Mouse (Mus musculus): ENCODE data around the gene Tmem191c. TPM values are rescaled to one million over a fixed set of nuclear protein-coding genes. Genes with fewer than 3 reads are reported as not detected.
"Not testable (repeated sequence)": the region's sequence is repeated elsewhere in the genome, so short reads cannot be mapped to it uniquely, and the experiment has no call there.

Tmem191c gene
- polyA plus RNA-seq (2015; fragmentation: Nextera tagmentation; extraction: Ambion mirVana): 14.2 and 15.4 TPM in 2 replicates

DNA sequence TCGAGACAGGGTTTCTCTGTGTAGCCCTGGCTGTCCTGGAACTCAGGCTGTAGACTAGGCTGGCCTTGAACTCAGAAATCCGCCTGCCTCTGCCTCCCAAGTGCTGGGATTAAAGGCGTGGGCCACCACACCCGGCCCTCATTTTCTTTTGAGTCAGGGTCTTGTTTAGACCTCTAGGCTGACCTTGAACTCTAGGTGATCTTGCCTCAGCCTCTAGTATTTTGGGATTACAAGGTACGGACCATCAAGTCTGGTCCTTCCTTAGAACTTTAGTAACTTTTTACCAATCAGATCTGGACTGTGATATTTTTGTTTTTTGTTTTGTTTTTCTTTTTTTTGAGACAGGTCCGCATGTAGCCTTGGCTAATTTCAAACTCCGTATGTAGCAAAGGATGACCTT is at the start of gene Tmem191c:
TSS of gene Tmem191c (plus strand) at position 357 of the 400 bp plus-strand sequence.
- Histone ChIP-seq H3K9me3 (replicated peaks) (peaks cover 6% of the 10 kb centered on the region; the same call in 1 of the 2 replicates), H3K27ac (peak within 1 kb of the TSS; percentile 62), H3K36me3 (ENCODE audit: poor library complexity, severe bottlenecking) (peaks cover 20% of the 10 kb centered on the region), H3K27me3 (peaks cover 34% of the 10 kb centered on the region), H3K4me2 (peak within 1 kb of the TSS; percentile 90), H3K9ac (peak within 1 kb of the TSS; percentile 61), H3K4me1 (peaks cover 23% of the 10 kb centered on the region), H3K4me3 (peak within 1 kb of the TSS; percentile 49)
- WGBS: 63% methylated on average over 7 of the region's 7 CpGs
- 0 out of 2 replicates have a peak, but pooled peaks have one; percentile 0 for ATAC-seq

DNA sequence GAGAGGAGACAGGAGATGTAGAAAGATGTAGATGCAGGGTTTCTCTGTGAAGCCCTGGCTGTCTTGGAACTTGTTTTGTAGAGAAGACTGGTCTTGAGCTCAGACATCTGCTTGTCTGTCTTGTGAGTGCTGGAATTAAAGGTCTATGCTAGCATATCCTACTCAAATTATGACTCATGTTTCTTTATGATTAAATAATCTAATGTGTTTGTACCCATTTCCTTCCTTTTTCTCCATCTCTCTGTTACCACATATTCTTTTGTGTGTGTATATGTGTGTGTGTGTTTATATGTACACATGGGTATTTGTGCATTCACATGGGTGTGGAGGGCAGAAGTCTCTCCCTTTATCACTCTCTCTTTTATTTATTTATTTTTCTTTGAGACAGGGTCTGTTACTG is 49.4 kb upstream of the Tmem191c start:
- no peak overlapping the region for H3K9ac ChIP-seq
- H3K27ac ChIP-seq: no peak overlapping the region
- no peaks in the 10 kb centered on the region for H3K36me3 ChIP-seq (ENCODE audit: poor library complexity, severe bottlenecking)
- no peaks in the 10 kb centered on the region for H3K4me1 ChIP-seq
- no peak overlapping the region for H3K4me2 ChIP-seq
- no peak for ATAC-seq
- H3K27me3 ChIP-seq: no peaks in the 10 kb centered on the region
- peaks cover 6% of the 10 kb centered on the region; the same call in 1 of the 2 replicates for H3K9me3 ChIP-seq (replicated peaks)
- no peak overlapping the region for H3K4me3 ChIP-seq

DNA sequence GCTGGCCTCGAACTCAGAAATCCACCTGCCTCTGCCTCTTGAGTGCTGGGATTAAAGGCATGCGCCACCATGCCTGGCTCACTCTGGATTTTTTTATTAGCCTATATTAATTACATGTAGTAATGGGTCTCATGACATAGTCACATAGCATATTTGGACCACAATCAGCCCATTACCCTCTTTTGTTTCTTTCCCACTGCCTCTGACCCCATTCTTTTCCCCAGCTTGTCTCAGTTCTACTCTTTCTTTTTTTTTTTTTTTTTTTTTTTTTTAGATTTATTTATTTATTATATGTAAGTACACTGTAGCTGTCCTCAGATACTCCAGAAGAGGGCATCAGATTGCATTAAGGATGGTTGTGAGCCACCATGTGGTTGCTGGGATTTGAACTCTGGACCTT is 44.4 kb upstream of the Tmem191c start:
- not testable (repeated sequence) for H3K9ac ChIP-seq; H3K4me2 ChIP-seq; H3K27me3 ChIP-seq; H3K9me3 ChIP-seq (replicated peaks); H3K4me3 ChIP-seq; H3K27ac ChIP-seq; ATAC-seq; H3K36me3 ChIP-seq (ENCODE audit: poor library complexity, severe bottlenecking)
- H3K4me1 ChIP-seq: peaks cover 25% of the 10 kb centered on the region
- 87% methylated on average over 2 of the region's 2 CpGs for WGBS

DNA sequence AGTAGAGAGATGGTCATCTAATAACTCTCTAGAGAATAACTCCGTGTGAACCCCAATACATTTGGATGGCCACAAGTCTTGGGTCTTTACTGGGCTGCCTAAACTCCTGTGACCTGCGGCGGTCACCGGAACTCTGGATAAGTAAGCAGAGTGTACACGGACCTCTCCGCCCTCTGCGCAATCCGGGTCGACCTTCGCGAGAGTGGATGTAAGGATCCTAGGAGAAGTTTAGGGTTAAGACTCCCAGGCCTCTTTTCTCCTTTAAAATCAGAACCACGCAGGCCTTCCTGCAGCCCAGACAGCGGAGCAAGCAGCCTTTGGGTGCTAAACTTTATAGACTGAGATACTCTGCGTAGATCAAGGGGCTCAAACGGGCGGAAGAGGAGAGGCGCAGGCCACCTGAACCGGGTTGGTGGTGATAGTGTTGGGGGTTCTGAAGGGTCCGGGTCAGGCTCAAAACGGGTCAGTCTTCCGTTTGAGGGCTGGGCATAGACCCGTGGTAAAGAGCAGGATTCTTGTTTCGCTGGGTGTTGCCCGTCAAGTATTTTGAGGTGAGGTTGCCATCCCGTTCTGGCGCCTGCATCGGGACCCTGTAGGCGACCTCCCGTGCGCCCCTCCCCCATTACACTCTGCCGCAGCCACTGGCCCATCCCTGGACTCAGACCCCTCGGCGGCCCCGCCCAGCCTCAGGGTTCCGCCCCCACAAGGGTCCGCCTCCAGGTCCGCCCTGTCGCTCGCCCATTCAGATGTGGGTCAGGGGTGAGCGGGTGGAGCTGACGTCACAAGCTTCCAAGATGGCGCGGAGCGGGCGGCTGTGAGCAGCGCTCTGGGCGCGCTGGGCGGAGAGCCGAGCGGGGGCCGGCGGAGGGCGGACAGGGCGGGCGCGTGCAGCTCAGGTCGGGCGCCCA is 42.8 kb upstream of the Tmem191c start, which contains the start of gene Hic2:
TSS of gene Hic2 (plus strand) at position 779 of the 908 bp plus-strand sequence.
- Histone ChIP-seq H3K27ac (peak within 1 kb of the TSS; percentile 95), H3K27me3 (no peaks in the 10 kb centered on the region), H3K36me3 (ENCODE audit: poor library complexity, severe bottlenecking) (no peaks in the 10 kb centered on the region), H3K4me1 (peaks cover 35% of the 10 kb centered on the region), H3K4me3 (peak within 1 kb of the TSS; percentile 89), H3K9me3 (replicated peaks) (peaks cover 6% of the 10 kb centered on the region; the same call in 1 of the 2 replicates), H3K4me2 (peak within 1 kb of the TSS; percentile 75), H3K9ac (peak within 1 kb of the TSS; percentile 95)
- WGBS: 1% methylated on average over 59 of the region's 59 CpGs
- peak; percentile 96 for ATAC-seq

DNA sequence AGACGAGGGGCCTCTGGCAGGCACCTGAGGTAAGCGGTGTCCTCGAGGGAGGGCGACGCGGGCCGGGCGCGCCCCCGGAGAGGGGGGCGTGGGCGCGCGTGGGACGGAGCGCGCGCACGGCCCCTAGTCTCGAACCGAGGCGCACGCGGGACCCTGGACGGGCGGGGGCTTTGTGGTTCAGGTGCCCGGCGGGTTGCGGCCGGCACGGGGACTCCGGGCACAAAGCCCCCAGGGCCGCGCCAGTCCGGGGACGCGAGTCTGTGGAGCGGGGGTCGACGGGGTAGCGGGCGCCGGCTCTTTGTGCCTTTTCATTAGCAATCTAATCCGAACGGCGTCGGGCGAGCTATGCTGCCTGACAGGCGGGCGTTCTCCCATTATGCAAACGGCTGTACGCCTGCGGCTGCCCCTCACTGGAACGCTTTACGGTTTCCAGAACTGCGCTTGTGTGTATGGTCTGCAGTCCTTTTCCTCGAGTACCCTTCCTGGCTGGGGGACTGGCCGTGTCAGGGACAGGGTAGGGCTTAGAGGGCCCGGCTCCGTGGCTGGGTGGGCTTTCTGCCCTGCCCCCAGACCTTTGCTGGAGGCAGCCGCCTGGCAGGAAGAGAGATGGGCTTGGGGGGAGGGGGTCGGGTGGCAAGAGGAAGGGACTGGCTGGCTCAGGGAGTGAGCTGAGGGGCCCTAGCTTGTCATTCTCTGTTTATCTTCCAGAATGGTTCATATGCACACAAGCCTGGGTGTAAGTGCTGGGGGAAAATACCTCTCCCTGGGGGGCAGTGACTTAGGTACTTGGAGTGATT is 42.0 kb upstream of the Tmem191c start:
- H3K4me2 ChIP-seq: peak overlapping the region; percentile 75
- H3K9ac ChIP-seq: peak overlapping the region; percentile 95
- H3K27ac ChIP-seq: peak overlapping the region; percentile 95
- ATAC-seq: peak; percentile 81
- H3K9me3 ChIP-seq (replicated peaks): peaks cover 6% of the 10 kb centered on the region; the same call in 1 of the 2 replicates
- peaks cover 38% of the 10 kb centered on the region for H3K4me1 ChIP-seq
- H3K27me3 ChIP-seq: no peaks in the 10 kb centered on the region
- no peaks in the 10 kb centered on the region for H3K36me3 ChIP-seq (ENCODE audit: poor library complexity, severe bottlenecking)
- peak overlapping the region; percentile 89 for H3K4me3 ChIP-seq
- WGBS: 1% methylated on average over 50 of the region's 62 CpGs

DNA sequence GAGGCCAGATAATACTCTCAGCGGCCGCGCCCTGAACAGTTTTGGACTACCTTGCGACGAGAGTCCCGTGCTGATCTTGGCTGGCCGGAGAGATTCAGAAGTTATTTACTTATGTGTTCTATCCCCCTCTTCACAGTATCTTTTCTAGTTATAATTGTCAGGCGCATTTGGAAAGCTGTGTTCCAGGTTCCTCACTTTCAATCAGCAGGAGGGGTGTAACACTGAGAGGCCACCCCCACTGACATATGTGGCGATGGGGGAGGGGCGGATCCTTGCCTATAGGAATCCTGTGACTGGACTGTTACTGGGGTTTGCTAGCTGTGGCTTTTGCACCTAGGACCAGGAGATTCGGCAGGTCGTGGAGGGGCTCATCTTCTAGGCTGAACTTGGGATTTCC is 41.4 kb upstream of the Tmem191c start:
- Histone ChIP-seq H3K9ac (peak overlapping the region; percentile 95), H3K27me3 (no peaks in the 10 kb centered on the region), H3K9me3 (replicated peaks) (peaks cover 5% of the 10 kb centered on the region; the same call in 1 of the 2 replicates), H3K36me3 (ENCODE audit: poor library complexity, severe bottlenecking) (no peaks in the 10 kb centered on the region), H3K4me1 (peaks cover 42% of the 10 kb centered on the region), H3K27ac (peak overlapping the region; percentile 95), H3K4me3 (peak overlapping the region; percentile 89), H3K4me2 (peak overlapping the region; percentile 75)
- WGBS: 2% methylated on average over 12 of the region's 12 CpGs
- no peak for ATAC-seq

DNA sequence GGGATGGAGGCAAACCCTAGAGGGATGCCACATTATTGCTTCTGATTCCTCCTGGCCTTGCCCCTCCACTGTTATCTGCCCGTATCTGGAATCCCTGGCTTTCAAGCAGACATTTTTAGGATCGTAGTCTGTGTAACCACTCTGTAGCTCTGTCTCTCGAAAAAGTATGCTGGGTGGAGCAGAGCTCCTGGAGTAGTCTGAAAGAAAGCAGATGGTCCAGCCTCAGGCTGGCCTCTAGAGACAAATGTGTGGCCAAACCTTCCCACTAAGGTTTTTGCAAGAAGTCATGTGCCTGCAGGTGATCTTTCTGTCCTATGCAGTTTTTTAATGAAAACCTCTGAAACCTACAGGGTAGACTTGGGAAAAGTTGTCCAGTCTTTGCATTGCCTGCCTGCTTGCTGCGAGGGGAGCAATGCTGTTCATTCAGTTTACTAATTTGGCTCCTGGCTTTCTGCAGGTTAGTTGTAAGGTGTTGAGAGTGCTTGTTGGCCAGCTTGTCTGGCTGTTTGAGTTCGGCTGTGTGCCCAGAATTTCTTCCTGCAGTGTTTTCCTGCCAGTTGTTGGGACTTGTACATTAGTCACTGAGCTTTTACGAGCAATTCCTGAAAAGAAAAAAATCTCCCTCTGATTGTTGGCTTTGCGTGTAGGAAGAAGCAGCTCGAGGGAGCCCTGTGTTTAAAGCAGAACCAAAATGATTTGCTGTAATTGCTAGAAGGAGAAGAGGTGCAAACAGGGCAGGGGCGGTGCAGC is 40.8 kb upstream of the Tmem191c start:
- no peak for ATAC-seq
- peak overlapping the region; percentile 75 for H3K4me2 ChIP-seq
- no peaks in the 10 kb centered on the region for H3K36me3 ChIP-seq (ENCODE audit: poor library complexity, severe bottlenecking)
- 53% methylated on average over 9 of the region's 9 CpGs for WGBS
- no peaks in the 10 kb centered on the region for H3K27me3 ChIP-seq
- peak overlapping the region; percentile 95 for H3K9ac ChIP-seq
- peak overlapping the region; percentile 95 for H3K27ac ChIP-seq
- peak overlapping the region; percentile 89 for H3K4me3 ChIP-seq
- H3K9me3 ChIP-seq (replicated peaks): no peaks in the 10 kb centered on the region
- H3K4me1 ChIP-seq: peaks cover 45% of the 10 kb centered on the region

DNA sequence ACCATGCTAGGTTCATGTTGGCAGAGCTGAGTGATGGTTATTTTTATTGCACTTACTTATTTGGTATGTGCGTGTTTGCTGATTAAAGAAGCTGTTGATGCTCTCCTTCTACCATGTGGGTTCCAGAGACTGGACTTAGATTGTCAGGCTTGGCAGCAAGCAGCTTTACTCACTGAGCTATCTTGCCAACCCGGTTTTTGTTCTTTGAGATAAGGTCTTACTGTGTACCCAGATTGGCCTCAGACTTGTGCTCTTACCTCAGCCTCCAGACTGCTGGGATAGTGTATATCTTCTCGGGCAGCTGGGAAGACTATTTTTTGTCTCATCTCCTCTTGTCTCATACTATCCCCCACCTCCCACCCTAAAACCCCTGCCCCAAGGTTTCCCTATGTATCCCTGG is 38.2 kb upstream of the Tmem191c start:
- Histone ChIP-seq H3K9me3 (replicated peaks) (no peaks in the 10 kb centered on the region), H3K9ac (no peak overlapping the region; the same call in 1 of the 2 replicates), H3K27me3 (no peaks in the 10 kb centered on the region), H3K4me3 (no peak overlapping the region), H3K4me1 (peaks cover 47% of the 10 kb centered on the region), H3K36me3 (ENCODE audit: poor library complexity, severe bottlenecking) (no peaks in the 10 kb centered on the region), H3K4me2 (no peak overlapping the region), H3K27ac (no peak overlapping the region)
- 91% methylated on average over 3 of the region's 3 CpGs for WGBS
- ATAC-seq: no peak

DNA sequence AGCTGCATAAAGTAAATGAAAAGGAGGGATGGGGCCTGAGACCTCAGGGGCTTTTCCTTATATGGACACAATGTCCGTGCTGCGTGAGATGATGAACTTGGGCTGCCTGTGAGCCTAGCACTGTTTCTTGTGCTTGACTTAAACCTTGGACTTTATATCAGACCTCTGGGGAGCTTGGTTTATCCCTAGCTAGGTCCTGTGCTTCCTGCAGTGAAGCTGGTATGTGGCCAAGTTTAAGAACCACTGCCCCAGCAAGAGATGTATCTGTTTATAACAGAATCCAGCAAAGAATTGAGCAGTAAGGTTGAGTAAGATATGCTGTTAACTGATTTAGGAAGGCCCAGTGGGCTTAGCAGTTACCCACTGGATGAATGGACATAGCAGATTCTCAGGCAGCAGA is 36.5 kb upstream of the Tmem191c start:
- H3K4me1 ChIP-seq: peaks cover 42% of the 10 kb centered on the region
- 88% methylated on average over 2 of the region's 2 CpGs for WGBS
- no peak overlapping the region for H3K9ac ChIP-seq
- H3K9me3 ChIP-seq (replicated peaks): no peaks in the 10 kb centered on the region
- no peak overlapping the region for H3K4me2 ChIP-seq
- H3K4me3 ChIP-seq: no peak overlapping the region
- no peaks in the 10 kb centered on the region for H3K36me3 ChIP-seq (ENCODE audit: poor library complexity, severe bottlenecking)
- H3K27ac ChIP-seq: no peak overlapping the region
- no peak for ATAC-seq
- H3K27me3 ChIP-seq: no peaks in the 10 kb centered on the region

DNA sequence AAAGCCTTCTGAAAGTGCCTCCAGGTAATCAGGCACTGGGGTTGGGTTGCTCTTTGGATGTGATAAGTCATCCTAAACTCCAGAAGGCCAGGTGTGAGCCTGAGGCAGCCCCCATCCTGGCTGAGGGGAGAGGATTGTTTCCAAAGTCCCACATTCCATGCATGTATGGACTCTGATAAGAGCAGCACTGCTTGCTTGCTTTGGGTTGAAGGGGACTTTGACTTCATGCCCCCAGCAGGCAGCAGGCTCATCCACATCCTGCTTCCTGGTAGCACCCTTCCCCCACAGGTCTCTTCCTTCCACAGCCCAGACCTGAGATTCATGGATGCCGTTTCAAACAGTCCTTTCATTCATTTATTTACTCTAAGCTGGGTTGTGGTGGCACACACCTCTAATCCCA is 32.1 kb upstream of the Tmem191c start:
- H3K4me2 ChIP-seq: no peak overlapping the region
- H3K9me3 ChIP-seq (replicated peaks): no peaks in the 10 kb centered on the region
- WGBS: 78% methylated on average over 1 of the region's 1 CpGs
- no peak overlapping the region for H3K9ac ChIP-seq
- H3K36me3 ChIP-seq (ENCODE audit: poor library complexity, severe bottlenecking): no peaks in the 10 kb centered on the region
- no peak overlapping the region for H3K27ac ChIP-seq
- no peaks in the 10 kb centered on the region for H3K27me3 ChIP-seq
- no peak overlapping the region for H3K4me3 ChIP-seq
- no peak for ATAC-seq
- peaks cover 22% of the 10 kb centered on the region for H3K4me1 ChIP-seq

DNA sequence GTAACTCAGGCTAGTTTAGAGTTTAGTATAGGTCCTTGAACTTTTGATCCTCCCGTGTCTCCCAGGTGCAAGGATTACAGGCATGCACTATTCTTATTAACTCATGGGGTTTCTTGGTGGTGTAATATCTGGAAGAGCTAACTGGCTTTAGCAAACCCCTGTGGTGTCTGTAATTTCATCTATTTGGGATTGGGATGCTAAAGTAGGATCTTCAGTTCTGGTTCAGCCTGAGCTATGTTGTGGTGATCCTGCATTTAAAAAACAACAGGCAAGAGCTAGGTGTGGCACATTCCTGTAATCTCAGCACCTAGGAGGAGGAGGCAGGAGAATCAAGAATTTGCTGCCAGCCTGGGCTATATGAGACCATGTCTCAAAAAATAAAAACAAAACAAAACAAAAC is 30.9 kb upstream of the Tmem191c start:
- 83% methylated on average over 1 of the region's 1 CpGs for WGBS
- H3K36me3 ChIP-seq (ENCODE audit: poor library complexity, severe bottlenecking): no peaks in the 10 kb centered on the region
- peaks cover 14% of the 10 kb centered on the region for H3K4me1 ChIP-seq
- no peak overlapping the region for H3K27ac ChIP-seq
- H3K27me3 ChIP-seq: no peaks in the 10 kb centered on the region
- no peak overlapping the region for H3K9ac ChIP-seq
- ATAC-seq: no peak
- H3K4me2 ChIP-seq: no peak overlapping the region
- H3K9me3 ChIP-seq (replicated peaks): no peaks in the 10 kb centered on the region
- no peak overlapping the region for H3K4me3 ChIP-seq

All from forebrain, embryonic 13.5 days (tissue).